Mouse (Mus musculus) G1E (cell line): Measurements from ENCODE around the gene Plcg1.

Experiments
- CTCF ChIP-seq: IDR thresholded peaks from 2 replicates; pipeline ENCODE4 v1.5.1; 2012; ENCODE audit warnings: low read depth, low read length, inconsistent platforms, mixed read lengths
- GATA1 ChIP-seq: IDR thresholded peaks from 2 replicates; pipeline ENCODE4 v1.6.1; 2012; ENCODE audit warnings: borderline replicate concordance, low read length, inconsistent platforms, mixed read lengths
- GATA2 ChIP-seq: IDR thresholded peaks from 2 replicates; pipeline ENCODE4 v1.6.1; 2012; ENCODE audit warnings: low read depth, low read length, inconsistent platforms, borderline replicate concordance
- POLR2AphosphoS5 ChIP-seq: IDR thresholded peaks from 2 replicates; pipeline ENCODE4 v1.6.1; 2012; ENCODE audit warnings: low read depth, low read length, inconsistent platforms; ENCODE audit not compliant: insufficient replicate concordance
- TAL1 ChIP-seq: conservative IDR thresholded peaks from 2 replicates; pipeline ENCODE4 v1.6.1; 2012; ENCODE audit warnings: low read depth, low read length, inconsistent platforms, mixed read lengths

DNA sequence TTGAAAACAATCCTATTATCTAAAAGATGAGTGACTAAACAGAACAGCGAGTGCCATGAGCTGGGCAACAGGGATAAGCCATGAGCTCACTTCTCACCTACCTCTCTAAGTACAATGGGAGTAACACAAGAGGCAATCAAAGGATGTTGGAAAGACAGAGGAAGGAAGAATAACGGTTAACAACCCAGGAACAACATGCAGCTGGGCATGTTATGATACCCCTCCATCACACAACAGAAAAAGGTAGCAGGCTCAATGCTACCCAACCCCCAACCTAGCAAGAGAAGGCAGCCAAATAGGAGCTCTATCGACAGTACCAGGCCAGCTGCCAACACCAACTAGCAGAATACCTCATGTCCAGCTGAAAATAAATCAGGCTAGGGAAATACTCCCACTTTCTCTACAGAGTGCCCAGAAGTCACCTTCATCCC, 75.0 kb downstream of the Plcg1 start:
- TF ChIP-seq CTCF (no peak), TAL1 (no peak), GATA1 (no peak), POLR2AphosphoS5 (no peak), GATA2 (no peak)
